Mouse (Mus musculus): ENCODE data around the gene Nt5dc3.

DNA sequence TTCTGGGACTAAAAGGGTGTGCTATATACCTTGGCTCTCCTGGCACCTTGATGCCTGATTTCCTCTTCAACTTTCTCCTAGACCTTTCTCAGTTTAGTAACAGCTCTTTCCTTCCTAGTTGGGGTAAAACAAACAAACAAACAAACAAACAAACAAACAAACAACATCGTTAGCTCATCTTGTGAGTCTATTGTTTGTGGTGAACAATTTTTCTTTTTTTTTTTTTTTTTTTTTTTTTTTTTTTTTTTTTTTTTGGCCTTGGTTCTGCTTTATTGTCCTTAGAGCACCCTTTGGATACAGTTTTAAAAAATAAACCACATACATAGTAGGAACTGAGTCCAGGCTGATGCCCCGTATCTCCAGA is 47.3 kb upstream of the Nt5dc3 start:
- TF ChIP-seq CTCF (IDR thresholded peaks at IDR 0.05; ENCODE audit: borderline replicate concordance, extremely low read depth, insufficient read depth, insufficient read length) (no peak), POLR2A (IDR thresholded peaks at IDR 0.05; ENCODE audit: borderline replicate concordance, extremely low read depth, insufficient read depth, insufficient read length, poor library complexity, severe bottlenecking) (no peak)
